Mouse (Mus musculus): ENCODE results near the gene Pip5kl1. TPM values are rescaled to one million over a fixed set of nuclear protein-coding genes. Genes with fewer than 3 reads are reported as not detected.

The Pip5kl1 gene
- polyA plus RNA-seq (2015; fragmentation: Nextera tagmentation; extraction: Ambion mirVana), result 2.0 and 2.7 TPM in 2 replicates

GRCm38 (mm10) chr2:32574497-32574896 lies at the start of gene Pip5kl1:
TSS of gene Pip5kl1 (plus strand) at chr2:32574797.
- Histone ChIP-seq H3K9me3 (replicated peaks) (no peaks in the 10 kb centered on the region), H3K4me3 (replicated peaks) (peak within 1 kb of the TSS; percentile 47), H3K4me1 (peaks cover 24% of the 10 kb centered on the region), H3K9ac (peak within 1 kb of the TSS; percentile 48), H3K27ac (no peak within 1 kb of the TSS), H3K27me3 (peaks cover 33% of the 10 kb centered on the region), H3K4me2 (peak within 1 kb of the TSS; percentile 95), H3K36me3 (peaks cover 11% of the 10 kb centered on the region)
- no peak for ATAC-seq (replicated peaks; ENCODE audit: low FRiP score)
- 82% methylated on average over 6 of the region's 6 CpGs for WGBS

- no peaks in the 10 kb centered on the region for H3K27me3 ChIP-seq
- peaks cover 12% of the 10 kb centered on the region; the same call in 1 of the 2 replicates for H3K4me1 ChIP-seq
- ATAC-seq (replicated peaks; ENCODE audit: low FRiP score), result no peak
- H3K4me2 ChIP-seq, result no peak overlapping the region
- no peaks in the 10 kb centered on the region for H3K9me3 ChIP-seq (replicated peaks)
- H3K27ac ChIP-seq, result no peak overlapping the region
- WGBS, result 89% methylated on average over 12 of the region's 12 CpGs
- H3K36me3 ChIP-seq, result no peaks in the 10 kb centered on the region
- H3K4me3 ChIP-seq (replicated peaks), result no peak overlapping the region
- no peak overlapping the region for H3K9ac ChIP-seq
These were observed 48.8 kb upstream of the Pip5kl1 start for GRCm38 (mm10) chr2:32525816-32526215.

GRCm38 (mm10) chr2:32527468-32527966 lies 47.1 kb upstream of the Pip5kl1 start:
- peaks cover 8% of the 10 kb centered on the region; the same call in 1 of the 2 replicates for H3K4me1 ChIP-seq
- 64% methylated on average over 14 of the region's 14 CpGs for WGBS
- peak; percentile 62; the same call in 1 of the 2 replicates for ATAC-seq (replicated peaks; ENCODE audit: low FRiP score)

GRCm38 (mm10) chr2:32528326-32528725 lies 46.3 kb upstream of the Pip5kl1 start:
- Histone ChIP-seq H3K9ac (no peak overlapping the region), H3K9me3 (replicated peaks) (no peaks in the 10 kb centered on the region), H3K27ac (no peak overlapping the region), H3K4me3 (replicated peaks) (no peak overlapping the region), H3K36me3 (no peaks in the 10 kb centered on the region), H3K4me2 (no peak overlapping the region), H3K4me1 (peaks cover 11% of the 10 kb centered on the region), H3K27me3 (no peaks in the 10 kb centered on the region)
- 78% methylated on average over 1 of the region's 1 CpGs for WGBS
- ATAC-seq (replicated peaks; ENCODE audit: low FRiP score), result no peak

More at GRCm38 (mm10) chr2:32527468-32527966, 47.1 kb upstream of the Pip5kl1 start:
- no peaks in the 10 kb centered on the region for H3K36me3 ChIP-seq
- H3K4me2 ChIP-seq, result no peak overlapping the region
- H3K27me3 ChIP-seq, result no peaks in the 10 kb centered on the region
- no peaks in the 10 kb centered on the region for H3K9me3 ChIP-seq (replicated peaks)
- H3K9ac ChIP-seq, result no peak overlapping the region
- H3K27ac ChIP-seq, result no peak overlapping the region
- H3K4me3 ChIP-seq (replicated peaks), result no peak overlapping the region

GRCm38 (mm10) chr2:32530479-32530878 lies 44.1 kb upstream of the Pip5kl1 start:
- H3K27ac ChIP-seq, result no peak overlapping the region
- ATAC-seq (replicated peaks; ENCODE audit: low FRiP score), result no peak
- peaks cover 23% of the 10 kb centered on the region for H3K4me1 ChIP-seq
- H3K4me3 ChIP-seq (replicated peaks), result no peak overlapping the region
- H3K27me3 ChIP-seq, result no peaks in the 10 kb centered on the region
- no peak overlapping the region for H3K4me2 ChIP-seq
- no peak overlapping the region for H3K9ac ChIP-seq
- 78% methylated on average over 2 of the region's 2 CpGs for WGBS
- H3K36me3 ChIP-seq, result no peaks in the 10 kb centered on the region
- no peaks in the 10 kb centered on the region for H3K9me3 ChIP-seq (replicated peaks)

- no peak for ATAC-seq (replicated peaks; ENCODE audit: low FRiP score)
- WGBS, result 75% methylated on average over 2 of the region's 2 CpGs
- peak overlapping the region; percentile 97; the same call in 1 of the 2 replicates for H3K27ac ChIP-seq
These were observed 41.4 kb upstream of the Pip5kl1 start for GRCm38 (mm10) chr2:32533163-32533562.

GRCm38 (mm10) chr2:32534061-32534732 lies 40.4 kb upstream of the Pip5kl1 start:
- 10% methylated on average over 13 of the region's 13 CpGs for WGBS
- peak overlapping the region; percentile 97 for H3K4me3 ChIP-seq (replicated peaks)
- H3K27ac ChIP-seq, result peak overlapping the region; percentile 97
- peak; percentile 5; the same call in 1 of the 2 replicates for ATAC-seq (replicated peaks; ENCODE audit: low FRiP score)
- H3K4me1 ChIP-seq, result peaks cover 55% of the 10 kb centered on the region
- no peaks in the 10 kb centered on the region for H3K36me3 ChIP-seq
- peak overlapping the region; percentile 87 for H3K4me2 ChIP-seq
- peak overlapping the region; percentile 57 for H3K9ac ChIP-seq
- H3K9me3 ChIP-seq (replicated peaks), result no peaks in the 10 kb centered on the region
- no peaks in the 10 kb centered on the region for H3K27me3 ChIP-seq

More at GRCm38 (mm10) chr2:32533163-32533562, 41.4 kb upstream of the Pip5kl1 start:
- no peaks in the 10 kb centered on the region for H3K9me3 ChIP-seq (replicated peaks)
- no peak overlapping the region for H3K4me2 ChIP-seq
- H3K9ac ChIP-seq, result no peak overlapping the region
- H3K4me1 ChIP-seq, result peaks cover 45% of the 10 kb centered on the region
- H3K4me3 ChIP-seq (replicated peaks), result no peak overlapping the region
- H3K36me3 ChIP-seq, result no peaks in the 10 kb centered on the region
- H3K27me3 ChIP-seq, result no peaks in the 10 kb centered on the region

- H3K4me1 ChIP-seq, result peaks cover 62% of the 10 kb centered on the region
- WGBS, result under 1% methylated on average over 67 of the region's 67 CpGs
These were observed 39.7 kb upstream of the Pip5kl1 start, which contains the start of gene Fam102a for GRCm38 (mm10) chr2:32534733-32535471. TSS of gene Fam102a (plus strand) at chr2:32535332.

GRCm38 (mm10) chr2:32535501-32535991 lies 39.1 kb upstream of the Pip5kl1 start:
- H3K27ac ChIP-seq, result peak overlapping the region; percentile 97
- H3K27me3 ChIP-seq, result no peaks in the 10 kb centered on the region
- no peaks in the 10 kb centered on the region for H3K36me3 ChIP-seq
- H3K9me3 ChIP-seq (replicated peaks), result no peaks in the 10 kb centered on the region
- peaks cover 68% of the 10 kb centered on the region for H3K4me1 ChIP-seq
- peak overlapping the region; percentile 95 for H3K9ac ChIP-seq
- ATAC-seq (replicated peaks; ENCODE audit: low FRiP score), result no peak
- H3K4me2 ChIP-seq, result peak overlapping the region; percentile 87
- peak overlapping the region; percentile 97 for H3K4me3 ChIP-seq (replicated peaks)
- WGBS, result 0% methylated on average over 30 of the region's 56 CpGs

More at GRCm38 (mm10) chr2:32534733-32535471, 39.7 kb upstream of the Pip5kl1 start, which contains the start of gene Fam102a:
- Histone ChIP-seq H3K9me3 (replicated peaks) (no peaks in the 10 kb centered on the region), H3K4me2 (peak within 1 kb of the TSS; percentile 87), H3K27ac (peak within 1 kb of the TSS; percentile 97), H3K9ac (peak within 1 kb of the TSS; percentile 95), H3K4me3 (replicated peaks) (peak within 1 kb of the TSS; percentile 97), H3K27me3 (no peaks in the 10 kb centered on the region), H3K36me3 (no peaks in the 10 kb centered on the region)
- ATAC-seq (replicated peaks; ENCODE audit: low FRiP score), result peak; percentile 95

GRCm38 (mm10) chr2:32536086-32536633 lies 38.4 kb upstream of the Pip5kl1 start:
- peaks cover 73% of the 10 kb centered on the region for H3K4me1 ChIP-seq
- ATAC-seq (replicated peaks; ENCODE audit: low FRiP score), result no peak
- H3K9me3 ChIP-seq (replicated peaks), result no peaks in the 10 kb centered on the region
- no peaks in the 10 kb centered on the region for H3K36me3 ChIP-seq
- peak overlapping the region; percentile 95 for H3K9ac ChIP-seq
- H3K27me3 ChIP-seq, result no peaks in the 10 kb centered on the region
- peak overlapping the region; percentile 97 for H3K4me3 ChIP-seq (replicated peaks)
- WGBS, result 2% methylated on average over 14 of the region's 14 CpGs
- peak overlapping the region; percentile 97 for H3K27ac ChIP-seq
- peak overlapping the region; percentile 87 for H3K4me2 ChIP-seq

GRCm38 (mm10) chr2:32536634-32537359 lies 37.8 kb upstream of the Pip5kl1 start:
- Histone ChIP-seq H3K9ac (peak overlapping the region; percentile 95), H3K9me3 (replicated peaks) (no peaks in the 10 kb centered on the region), H3K36me3 (no peaks in the 10 kb centered on the region), H3K27ac (peak overlapping the region; percentile 97), H3K4me2 (peak overlapping the region; percentile 87), H3K27me3 (no peaks in the 10 kb centered on the region), H3K4me3 (replicated peaks) (peak overlapping the region; percentile 97), H3K4me1 (peaks cover 80% of the 10 kb centered on the region)
- 6% methylated on average over 11 of the region's 11 CpGs for WGBS
- ATAC-seq (replicated peaks; ENCODE audit: low FRiP score), result no peak
